Mouse (Mus musculus): ENCODE data around the gene Vpreb3. TPM values are rescaled to one million over a fixed set of nuclear protein-coding genes. Genes with fewer than 3 reads are reported as not detected.
A peak's percentile ranks its signal among the peaks of the same experiment; 100 is the strongest.

The Vpreb3 gene
- polyA plus RNA-seq, 2 experiments = 0.85 to 2.5 TPM

- Histone ChIP-seq H3K4me1 (replicated peaks; ENCODE audit: control insufficient read depth in 2 of 2, insufficient read depth in 2 of 2, low read length in 1 of 2) (peaks cover 0 to 5% of the 10 kb centered on the region in 2 experiments; a peak in 1 of 4 replicates), H3K27me3 (ENCODE audit: control insufficient read depth, insufficient read depth, low read length) (peaks cover 26% of the 10 kb centered on the region), H3K9ac (replicated peaks) (no peak overlapping the region), H3K4me3 (ENCODE audit: insufficient read depth in 1 of 2, low read depth in 2 of 2, low read length in 2 of 2) (no peak overlapping the region), H3K27ac (no peak overlapping the region), H3K9me3 (ENCODE audit: control insufficient read depth, low read length) (no peaks in the 10 kb centered on the region), H3K36me3 (replicated peaks; ENCODE audit: control insufficient read depth, insufficient read depth, low read depth) (no peaks in the 10 kb centered on the region), H3K4me2 (ENCODE audit: low read depth) (no peak overlapping the region)
- TF ChIP-seq EP300 (IDR thresholded peaks at IDR 0.05; ENCODE audit: low read depth) (no peak), CTCF (IDR thresholded peaks at IDR 0.05; ENCODE audit: low read depth) (no peak)
- DNase-seq (ENCODE audit: low read depth in 3 of 3, low spot score in 3 of 3) = no peak
- no peak for ATAC-seq (ENCODE audit: insufficient read depth)
- WGBS (ENCODE audit: insufficient replicate concordance) = 62% methylated on average over 5 of the region's 5 CpGs
These were observed 5.2 kb downstream of the Vpreb3 start for GRCm38 (mm10) chr10:75948079-75948478.

GRCm38 (mm10) chr10:75949053-75950045 lies 6.5 kb downstream of the Vpreb3 start:
- H3K4me2 ChIP-seq (ENCODE audit: low read depth) = no peak overlapping the region
- H3K4me1 ChIP-seq (replicated peaks; ENCODE audit: control insufficient read depth in 2 of 2, insufficient read depth in 2 of 2, low read length in 1 of 2) = peaks cover 0 to 7% of the 10 kb centered on the region in 2 experiments; a peak in 1 of 4 replicates
- no peaks in the 10 kb centered on the region for H3K9me3 ChIP-seq (ENCODE audit: control insufficient read depth, low read length)
- no peak overlapping the region for H3K4me3 ChIP-seq (ENCODE audit: insufficient read depth in 1 of 2, low read depth in 2 of 2, low read length in 2 of 2)
- WGBS (ENCODE audit: insufficient replicate concordance) = 67% methylated on average over 22 of the region's 22 CpGs
- H3K9ac ChIP-seq (replicated peaks) = no peak overlapping the region
- ATAC-seq (ENCODE audit: insufficient read depth) = no peak
- no peak for DNase-seq (ENCODE audit: low read depth in 3 of 3, low spot score in 3 of 3)
- no peaks in the 10 kb centered on the region for H3K36me3 ChIP-seq (replicated peaks; ENCODE audit: control insufficient read depth, insufficient read depth, low read depth)
- H3K27me3 ChIP-seq (ENCODE audit: control insufficient read depth, insufficient read depth, low read length) = peaks cover 26% of the 10 kb centered on the region
- H3K27ac ChIP-seq = no peak overlapping the region
- TF ChIP-seq EP300 (IDR thresholded peaks at IDR 0.05; ENCODE audit: low read depth) (no peak), CTCF (IDR thresholded peaks at IDR 0.05; ENCODE audit: low read depth) (no peak)

- Histone ChIP-seq H3K4me3 (ENCODE audit: insufficient read depth in 1 of 2, low read depth in 2 of 2, low read length in 2 of 2) (peak overlapping the region; percentile 38 to 44), H3K4me2 (ENCODE audit: low read depth) (peak overlapping the region; percentile 58), H3K36me3 (replicated peaks; ENCODE audit: control insufficient read depth, insufficient read depth, low read depth) (no peaks in the 10 kb centered on the region), H3K4me1 (replicated peaks; ENCODE audit: control insufficient read depth in 2 of 2, insufficient read depth in 2 of 2, low read length in 1 of 2) (peaks cover 0 to 7% of the 10 kb centered on the region in 2 experiments; a peak in 1 of 4 replicates), H3K9me3 (ENCODE audit: control insufficient read depth, low read length) (no peaks in the 10 kb centered on the region), H3K9ac (replicated peaks) (no peak overlapping the region), H3K27ac (no peak overlapping the region), H3K27me3 (ENCODE audit: control insufficient read depth, insufficient read depth, low read length) (peaks cover 26% of the 10 kb centered on the region)
- DNase-seq (ENCODE audit: low read depth in 3 of 3, low spot score in 3 of 3) (no peak), ATAC-seq (ENCODE audit: insufficient read depth) (peak; percentile 12; the same call in 1 of the 2 replicates)
- TF ChIP-seq EP300 (IDR thresholded peaks at IDR 0.05; ENCODE audit: low read depth) (no peak), CTCF (IDR thresholded peaks at IDR 0.05; ENCODE audit: low read depth) (no peak)
- 8% methylated on average over 23 of the region's 23 CpGs for WGBS (ENCODE audit: insufficient replicate concordance)
These were observed 7.9 kb downstream of the Vpreb3 start for GRCm38 (mm10) chr10:75950791-75951210.

- 2% methylated on average over 13 of the region's 13 CpGs for WGBS (ENCODE audit: insufficient replicate concordance)
- ATAC-seq (ENCODE audit: insufficient read depth) = 0 out of 2 replicates have a peak, but pooled peaks have one; percentile 21
- no peak overlapping the region for H3K27ac ChIP-seq
These were observed 8.7 kb downstream of the Vpreb3 start for GRCm38 (mm10) chr10:75951424-75952050.

More at GRCm38 (mm10) chr10:75951424-75952050, 8.7 kb downstream of the Vpreb3 start:
- peak overlapping the region; percentile 33 to 38; a peak in 3 of 4 replicates for H3K4me3 ChIP-seq (ENCODE audit: insufficient read depth in 1 of 2, low read depth in 2 of 2, low read length in 2 of 2)
- no peaks in the 10 kb centered on the region for H3K9me3 ChIP-seq (ENCODE audit: control insufficient read depth, low read length)
- peaks cover 0 to 7% of the 10 kb centered on the region in 2 experiments; a peak in 1 of 4 replicates for H3K4me1 ChIP-seq (replicated peaks; ENCODE audit: control insufficient read depth in 2 of 2, insufficient read depth in 2 of 2, low read length in 1 of 2)
- DNase-seq (ENCODE audit: low read depth in 3 of 3, low spot score in 3 of 3) = peak in 1 of 3 experiments; percentile 42
- peak overlapping the region; percentile 58 for H3K4me2 ChIP-seq (ENCODE audit: low read depth)
- peaks cover 26% of the 10 kb centered on the region for H3K27me3 ChIP-seq (ENCODE audit: control insufficient read depth, insufficient read depth, low read length)
- H3K9ac ChIP-seq (replicated peaks) = no peak overlapping the region
- no peaks in the 10 kb centered on the region for H3K36me3 ChIP-seq (replicated peaks; ENCODE audit: control insufficient read depth, insufficient read depth, low read depth)
- TF ChIP-seq CTCF (IDR thresholded peaks at IDR 0.05; ENCODE audit: low read depth) = peak; percentile 73
- no peak for TF ChIP-seq EP300 (IDR thresholded peaks at IDR 0.05; ENCODE audit: low read depth)
